Mouse (Mus musculus) hindbrain, embryonic 16.5 days (tissue): ENCODE results near the gene Apol9b. TPM values are rescaled to one million over a fixed set of nuclear protein-coding genes. Genes with fewer than 3 reads are reported as not detected.
"Not testable (repeated sequence)": the region's sequence is repeated elsewhere in the genome, so short reads cannot be mapped to it uniquely, and the experiment has no call there.

Experiments used
- ATAC-seq: fragments of 200-750 bp; cut with Nextera tagmentation; 2 replicates; pipeline ENCODE4 v1.8.0; 2017; ENCODE audit warnings: moderate TSS enrichment, moderate library complexity
- H3K27ac ChIP-seq: fragments of 300-500 bp; sonication (generic); 2 replicates; pipeline ENCODE4 v1.5.1; 2014; ENCODE audit warnings: low read depth, mild to moderate bottlenecking, control low read depth, low read length, moderate library complexity
- H3K27me3 ChIP-seq: fragments of 300-500 bp; sonication (generic); replicated peaks from 2 replicates; pipeline ENCODE4 v1.6.1; 2014; ENCODE audit warnings: low read length; ENCODE audit not compliant: control insufficient read depth, insufficient read depth
- H3K36me3 ChIP-seq: fragments of 300-500 bp; sonication (generic); 2 replicates; pipeline ENCODE4 v1.6.1; 2014; ENCODE audit warnings: mild to moderate bottlenecking, low read length, moderate library complexity, mixed read lengths; ENCODE audit not compliant: control insufficient read depth, insufficient read depth
- H3K4me1 ChIP-seq: fragments of 300-500 bp; sonication (generic); 2 replicates; pipeline ENCODE4 v1.6.1; 2014; ENCODE audit warnings: low read depth, low read length; ENCODE audit not compliant: control insufficient read depth, insufficient read depth
- H3K4me2 ChIP-seq: fragments of 300-500 bp; sonication (generic); 2 replicates; pipeline ENCODE4 v1.6.1; 2014; ENCODE audit warnings: mild to moderate bottlenecking, low read length, control low read depth, moderate library complexity
- H3K4me3 ChIP-seq: fragments of 300-500 bp; sonication (generic); 2 replicates; pipeline ENCODE4 v1.5.1; 2014; ENCODE audit warnings: mild to moderate bottlenecking, low read length, control low read depth, moderate library complexity
- H3K9ac ChIP-seq: fragments of 300-500 bp; sonication (generic); 2 replicates; pipeline ENCODE4 v1.6.1; 2014; ENCODE audit warnings: low read depth, mild to moderate bottlenecking, control low read depth, low read length, moderate library complexity
- H3K9me3 ChIP-seq: fragments of 300-500 bp; sonication (generic); 2 replicates; pipeline ENCODE4 v1.6.1; 2014; ENCODE audit warnings: mild to moderate bottlenecking, low read length, moderate library complexity; ENCODE audit not compliant: control insufficient read depth
- WGBS: fragments of 180-500 bp; shearing (Covaris S2); extraction: QIAGEN DNeasy Blood & Tissue Kit; methylation state at CpG from one replicate; pipeline ENCODE4 v1.1.7; 2014; 5-methylcytosine and 5-hydroxymethylcytosine counted together
- polyA plus RNA-seq: library from polyadenylated mRNA; unstranded; fragments of >200 nt; fragmentation: Nextera tagmentation; extraction: Ambion mirVana; gene quantifications from 2 replicates; pipeline ENCODE4 v1.2.1, GENCODE M21; 2015

Gene Apol9b
- polyA plus RNA-seq, 1 experiment from 2014 or later, result 0.13 TPM

DNA sequence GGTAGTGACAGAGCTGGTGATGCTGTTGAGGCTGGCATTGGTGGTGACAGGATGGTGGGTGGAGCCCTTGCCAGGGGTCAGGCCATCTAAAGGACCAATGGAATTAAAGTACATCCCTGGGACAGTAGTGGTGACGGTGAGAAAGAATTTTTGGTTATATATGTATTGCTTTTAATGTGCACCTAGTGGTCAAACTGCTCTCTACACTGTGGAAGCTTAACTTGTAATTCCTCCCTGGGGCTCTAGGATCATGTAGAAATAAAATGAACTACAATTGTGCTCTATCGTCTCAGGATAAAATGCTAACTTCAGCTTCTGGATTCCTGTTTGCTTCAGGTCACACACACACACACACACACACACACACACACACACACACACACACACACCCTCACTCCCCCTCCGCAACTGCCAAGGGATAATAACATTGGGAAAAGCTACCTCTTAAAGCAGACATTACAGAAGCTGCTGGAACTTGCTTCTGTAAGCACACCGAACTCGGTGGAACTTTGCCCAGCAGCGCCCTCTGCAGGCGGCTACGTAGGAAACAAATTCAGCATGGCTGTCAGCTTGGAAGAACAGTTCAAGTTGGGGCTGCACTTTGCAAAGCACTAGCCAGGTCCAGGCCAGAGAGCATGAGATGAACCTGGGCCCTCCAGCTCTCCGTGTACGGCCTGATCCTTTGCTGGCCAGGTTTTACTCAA, 4.5 kb upstream of the Apol9b start:
- ATAC-seq, result peak; percentile 52; the same call in 1 of the 2 replicates
- H3K36me3 ChIP-seq, result not testable (repeated sequence)

DNA sequence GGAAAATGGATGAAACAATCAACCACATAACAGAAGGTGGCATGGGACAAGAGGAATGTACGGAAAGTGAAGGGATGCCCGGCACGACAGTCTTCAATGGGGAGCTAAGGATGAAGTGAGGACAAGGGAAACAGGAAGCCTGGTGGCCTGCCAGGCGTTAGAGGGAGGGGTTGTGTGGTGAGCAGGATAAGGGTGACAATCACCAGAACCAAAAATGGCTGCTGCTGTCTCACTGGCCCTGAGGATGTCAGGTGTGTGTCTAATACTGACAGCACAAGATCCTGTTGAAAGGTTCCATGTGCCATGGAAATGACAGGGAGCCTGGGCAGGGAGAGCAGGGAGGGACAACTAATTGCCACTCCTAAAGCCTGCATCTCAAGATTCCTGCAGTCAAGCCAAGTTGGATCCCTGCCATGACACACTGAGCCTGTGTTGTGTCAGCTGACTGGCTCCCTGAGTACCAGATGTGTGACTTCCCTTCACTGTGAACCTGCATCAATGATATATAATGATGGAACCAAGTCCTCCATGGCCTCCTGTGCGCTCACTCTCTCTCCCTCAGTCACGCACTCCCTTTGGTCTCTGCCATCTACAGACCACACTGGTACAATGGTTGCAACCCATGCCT, 3.3 kb upstream of the Apol9b start:
- not testable (repeated sequence) for H3K9me3 ChIP-seq, H3K27ac ChIP-seq, H3K27me3 ChIP-seq, H3K4me2 ChIP-seq, H3K9ac ChIP-seq, H3K36me3 ChIP-seq, H3K4me1 ChIP-seq, H3K4me3 ChIP-seq, ATAC-seq
- 84% methylated on average over 6 of the region's 6 CpGs for WGBS

More for the DNA sequence above, 4.5 kb upstream of the Apol9b start:
- 24% methylated on average over 2 of the region's 10 CpGs for WGBS
- H3K4me2 ChIP-seq, H3K27ac ChIP-seq, H3K4me1 ChIP-seq, H3K9me3 ChIP-seq, H3K4me3 ChIP-seq, H3K9ac ChIP-seq, H3K27me3 ChIP-seq: not testable (repeated sequence)

DNA sequence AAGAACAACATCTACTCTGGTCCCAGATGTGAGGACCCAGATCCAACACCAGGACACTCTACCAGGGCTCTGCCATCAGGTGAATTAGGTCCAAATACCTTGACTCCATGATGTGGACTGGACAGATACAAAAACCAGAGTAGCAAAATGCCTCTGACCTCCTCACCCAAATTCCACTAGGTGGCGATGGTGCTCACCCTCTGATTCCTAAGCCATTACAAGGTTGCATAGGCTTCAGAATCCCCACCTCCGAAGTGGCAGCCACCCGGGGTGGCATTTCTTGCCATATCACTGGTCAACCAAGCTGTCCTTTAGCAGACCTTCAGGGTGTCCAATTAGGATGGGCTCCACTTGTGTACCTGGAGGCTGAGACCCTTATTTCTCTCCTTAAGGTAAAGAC, 1.7 kb upstream of the Apol9b start:
- not testable (repeated sequence) for H3K9ac ChIP-seq, H3K27ac ChIP-seq, ATAC-seq, H3K9me3 ChIP-seq, H3K4me2 ChIP-seq, H3K4me3 ChIP-seq, H3K27me3 ChIP-seq, H3K36me3 ChIP-seq, H3K4me1 ChIP-seq
- 17% methylated on average over 3 of the region's 3 CpGs for WGBS

DNA sequence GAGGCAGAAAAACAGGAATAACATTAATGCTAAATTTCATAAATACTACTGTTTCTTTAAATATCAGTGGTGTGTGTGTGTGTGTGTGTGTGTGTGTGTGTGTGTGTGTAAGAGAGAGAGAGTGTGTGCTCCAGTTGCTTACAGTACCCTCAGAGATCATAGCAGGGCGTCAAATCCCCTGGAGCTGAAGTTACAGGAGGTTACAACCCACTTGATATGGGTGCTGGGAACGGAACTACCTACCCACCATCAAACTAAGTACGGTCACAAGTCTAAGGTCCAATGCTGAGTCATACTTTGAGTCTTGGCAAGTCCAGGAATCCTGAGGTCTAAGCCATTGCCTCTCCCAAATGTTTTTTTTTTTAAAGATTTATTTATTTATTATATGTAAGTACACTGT, 1.1 kb upstream of the Apol9b start:
- H3K4me2 ChIP-seq, H3K4me3 ChIP-seq, H3K27me3 ChIP-seq, H3K9me3 ChIP-seq, ATAC-seq, H3K36me3 ChIP-seq, H3K27ac ChIP-seq, H3K9ac ChIP-seq, H3K4me1 ChIP-seq: not testable (repeated sequence)
- WGBS, result 90% methylated on average over 3 of the region's 3 CpGs

DNA sequence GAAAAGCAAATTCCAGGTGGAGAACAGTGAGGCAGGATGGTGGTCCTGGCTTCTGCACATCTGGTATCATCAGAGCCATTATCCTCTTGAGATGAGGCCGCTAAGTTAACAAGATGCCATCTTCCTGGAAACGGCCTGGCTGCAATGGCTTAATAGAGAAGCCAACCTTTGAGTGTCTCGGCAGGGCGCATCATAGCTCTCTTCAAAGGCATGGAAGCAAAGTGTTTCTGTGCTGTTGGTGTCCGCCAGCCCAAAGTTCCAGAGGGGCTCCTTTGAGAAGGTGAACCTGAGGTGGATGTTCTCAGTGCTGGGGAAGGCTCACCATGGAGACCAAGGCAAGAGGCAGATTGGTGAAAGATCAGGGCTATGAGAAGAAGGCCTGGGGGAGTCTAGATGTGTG, 2.8 kb downstream of the Apol9b start:
- 91% methylated on average over 5 of the region's 5 CpGs for WGBS
- H3K9me3 ChIP-seq, result no peaks in the 10 kb centered on the region
- no peak overlapping the region for H3K4me3 ChIP-seq
- no peak for ATAC-seq
- H3K27me3 ChIP-seq, result no peaks in the 10 kb centered on the region
- H3K27ac ChIP-seq, result no peak overlapping the region
- no peak overlapping the region for H3K4me2 ChIP-seq
- no peaks in the 10 kb centered on the region for H3K36me3 ChIP-seq
- H3K9ac ChIP-seq, result no peak overlapping the region
- no peaks in the 10 kb centered on the region for H3K4me1 ChIP-seq

DNA sequence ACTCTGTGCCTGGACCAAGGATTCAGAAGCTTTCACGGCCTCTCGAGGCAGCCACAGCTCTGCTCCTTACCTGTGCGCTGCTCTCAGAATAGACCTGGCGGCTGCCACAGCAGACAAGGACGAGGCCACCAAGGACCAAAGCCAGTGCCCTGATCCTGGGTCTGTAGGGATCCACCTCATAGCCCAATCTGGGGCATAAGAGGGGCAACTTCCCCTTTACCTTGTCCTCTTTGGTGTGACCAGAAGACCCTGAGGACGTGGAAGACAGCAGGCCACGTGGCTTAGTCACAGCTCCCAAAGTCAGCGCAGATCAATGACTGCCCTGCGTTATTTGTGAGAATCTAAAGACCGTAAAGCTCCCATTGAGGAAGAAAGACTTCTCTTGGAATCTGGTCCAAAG, 4.0 kb downstream of the Apol9b start:
- H3K4me2 ChIP-seq, H3K4me3 ChIP-seq, H3K27me3 ChIP-seq, H3K9me3 ChIP-seq, H3K9ac ChIP-seq, ATAC-seq, H3K4me1 ChIP-seq, H3K27ac ChIP-seq, H3K36me3 ChIP-seq: not testable (repeated sequence)
- WGBS, result 79% methylated on average over 10 of the region's 10 CpGs

DNA sequence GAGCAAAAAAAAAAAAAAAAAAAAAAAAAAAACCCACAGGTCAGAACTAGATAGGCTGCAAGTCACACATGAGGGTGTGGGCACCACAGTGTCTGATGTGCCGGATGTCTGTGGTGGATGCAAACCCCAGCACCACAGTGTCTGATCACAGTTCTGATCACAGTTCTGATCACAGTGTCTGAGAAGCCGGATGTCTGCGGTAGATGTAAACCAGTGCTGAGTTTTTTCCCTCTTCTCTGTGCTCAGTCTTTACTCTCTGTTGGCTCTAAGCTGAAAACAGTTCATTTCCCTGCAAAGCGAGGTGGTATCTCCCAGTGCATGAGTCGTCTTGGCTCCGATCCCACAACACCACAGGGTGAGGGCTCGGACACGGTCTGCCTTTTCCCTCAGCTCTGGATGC, 4.5 kb downstream of the Apol9b start:
- not testable (repeated sequence) for H3K9ac ChIP-seq, H3K9me3 ChIP-seq, H3K27me3 ChIP-seq, H3K4me2 ChIP-seq, H3K27ac ChIP-seq, H3K4me3 ChIP-seq, ATAC-seq, H3K4me1 ChIP-seq, H3K36me3 ChIP-seq
- WGBS, result 77% methylated on average over 8 of the region's 8 CpGs

DNA sequence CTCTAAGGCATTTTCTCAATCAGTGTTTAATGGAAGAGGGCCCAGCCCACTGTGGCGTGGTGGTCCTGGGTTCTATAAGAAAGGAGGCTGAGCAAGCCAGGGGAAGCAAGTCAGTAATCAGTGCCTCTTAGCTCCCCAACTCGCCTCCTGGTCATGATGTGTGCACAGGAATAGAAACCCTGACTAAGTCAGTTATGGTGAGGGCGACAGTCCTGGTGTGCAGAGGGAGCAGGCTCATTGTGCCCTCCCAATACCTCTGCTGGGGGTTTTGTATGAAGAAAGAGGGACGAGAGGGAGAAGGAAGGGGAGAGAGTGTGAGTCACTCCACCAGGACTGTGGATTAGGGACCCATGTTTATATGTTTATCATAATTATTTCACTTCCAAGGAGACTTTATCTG, 5.1 kb downstream of the Apol9b start:
- not testable (repeated sequence) for H3K9ac ChIP-seq, H3K4me3 ChIP-seq, H3K4me1 ChIP-seq, H3K36me3 ChIP-seq, H3K27me3 ChIP-seq, ATAC-seq, H3K27ac ChIP-seq, H3K4me2 ChIP-seq, H3K9me3 ChIP-seq
- 62% methylated on average over 4 of the region's 4 CpGs for WGBS

DNA sequence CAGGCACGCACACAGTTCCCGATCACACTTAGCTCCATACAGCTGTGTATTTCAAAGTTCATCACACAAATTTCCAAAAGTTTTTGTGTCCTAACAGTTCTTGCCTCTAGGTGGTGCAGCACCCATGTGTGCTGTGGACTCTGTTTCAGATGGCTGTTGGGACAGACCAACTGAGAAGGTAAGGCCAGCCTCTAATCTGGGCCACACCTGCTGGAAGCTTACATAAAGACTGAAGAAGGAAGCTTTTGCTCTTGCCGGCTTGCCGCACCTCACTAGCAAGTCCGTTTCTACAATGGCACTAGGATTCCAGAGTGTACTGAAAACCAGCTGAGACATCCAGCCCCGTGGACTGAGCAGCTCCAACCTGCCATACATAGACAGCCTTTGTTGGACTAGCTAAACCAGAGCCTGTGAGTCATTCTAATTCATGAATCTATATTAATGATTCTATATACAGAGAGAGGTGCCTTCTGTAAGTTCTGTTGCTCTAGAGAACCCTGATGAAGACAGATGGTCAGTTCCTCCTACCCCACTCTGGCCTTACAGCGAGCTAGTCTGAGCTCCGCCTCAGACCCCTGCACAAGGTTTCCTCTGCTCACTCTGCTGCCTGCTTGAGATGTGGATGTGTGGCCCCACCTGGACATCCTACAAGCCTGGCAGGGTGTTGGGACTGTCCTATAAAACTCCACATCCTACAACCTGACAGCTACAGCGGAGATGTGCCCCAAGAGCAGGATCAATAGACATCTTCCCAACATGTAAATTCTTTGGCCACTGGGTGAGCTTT, 11.9 kb downstream of the Apol9b start:
- no peaks in the 10 kb centered on the region for H3K27me3 ChIP-seq

More for the DNA sequence above, 11.9 kb downstream of the Apol9b start:
- Histone ChIP-seq H3K9ac (no peak overlapping the region), H3K9me3 (no peaks in the 10 kb centered on the region), H3K27ac (no peak overlapping the region), H3K4me2 (no peak overlapping the region), H3K36me3 (no peaks in the 10 kb centered on the region), H3K4me1 (no peaks in the 10 kb centered on the region), H3K4me3 (no peak overlapping the region)
- no peak for ATAC-seq
- 77% methylated on average over 9 of the region's 9 CpGs for WGBS
